ENCODE assay signal across 19 mouse cellular contexts in genomic region chr2:113323016-113323415, GRCm38 (mm10). TPM values are rescaled to one million over a fixed set of nuclear protein-coding genes. Genes with fewer than 3 reads are reported as not detected.
DNase-seq lines count a peak whose midpoint lies in the region; ATAC-seq lines count a peak whose summit lies in the region.
"Had no signal": no experiment of that assay in that cellular context is flagged by ENCODE, and none has a peak within 500 bp of the region (broad histone marks: within the 10 kb centered on the region; RNA-seq: fewer than 3 reads in every experiment).

No protein-coding gene starts in this region.

- no peak for ATAC-seq in CD4-positive, CD25-positive, alpha-beta regulatory T cell, adult 4 months
- no peak for ATAC-seq in forebrain, embryonic 16.5 days

- peak; percentile 4 for DNase-seq in gastrocnemius, adult 18-20 months (ENCODE audit: low spot score)
- no peak for DNase-seq in gastrocnemius, postnatal 36 days
- DNase-seq in 3T3-L1 (ENCODE audit: low read depth, low spot score): peak; percentile 84
- peak; percentile 62 for DNase-seq in adrenal gland, postnatal 14 days
- DNase-seq in cerebellum, adult 9-11 months: peak; percentile 81
- DNase-seq in spleen, postnatal 4 days (ENCODE audit: low spot score in 2 of 2): no peak
- DNase-seq: B cell, adult 2 months; liver; thymus, adult 18-20 months had no signal

- no peak overlapping the region for H3K27ac ChIP-seq in forebrain, embryonic 16.5 days (ENCODE audit: low read length)
- H3K27ac ChIP-seq: forebrain, embryonic 10.5 days; hindbrain, embryonic 14.5 days; kidney, postnatal 0 days; lung, embryonic 15.5 days had no signal

- H3K4me1 ChIP-seq in forebrain, embryonic 16.5 days (replicated peaks; ENCODE audit: control insufficient read depth, insufficient read depth, low read length): peaks cover 7% of the 10 kb centered on the region

- H3K9me3 ChIP-seq in forebrain, embryonic 16.5 days (ENCODE audit: control insufficient read depth, low read length): 0 out of 2 replicates have a peak, but pooled peaks cover 2% of the 10 kb centered on the region
- H3K9me3 ChIP-seq: lung, embryonic 15.5 days had no signal

- no peaks in the 10 kb centered on the region for H3K36me3 ChIP-seq in forebrain, embryonic 16.5 days (ENCODE audit: control insufficient read depth, insufficient read depth)
- H3K36me3 ChIP-seq: forebrain, embryonic 10.5 days; lung, embryonic 15.5 days had no signal

- 18% methylated on average over 7 of the region's 7 CpGs for WGBS in forebrain, embryonic 16.5 days

- no peak overlapping the region for H3K9ac ChIP-seq in forebrain, embryonic 16.5 days (replicated peaks; ENCODE audit: low read depth, low read length)
- H3K9ac ChIP-seq: hindbrain, embryonic 14.5 days; lung, embryonic 15.5 days had no signal

- H3K27me3 ChIP-seq in forebrain, embryonic 16.5 days (replicated peaks; ENCODE audit: control insufficient read depth, insufficient read depth, low read length): peaks cover 4% of the 10 kb centered on the region

- intact Hi-C loops in gastrocnemius, postnatal 36 days (cut with DNase I): no loop called here

- H3K4me3 ChIP-seq in forebrain, embryonic 16.5 days (replicated peaks; ENCODE audit: low read length): no peak overlapping the region
- H3K4me3 ChIP-seq: forebrain, embryonic 10.5 days; lung, embryonic 15.5 days had no signal

- H3K4me2 ChIP-seq in forebrain, embryonic 16.5 days (ENCODE audit: low read length): no peak overlapping the region
- H3K4me2 ChIP-seq: hindbrain, embryonic 14.5 days; lung, embryonic 15.5 days had no signal

RNA-seq across cellular contexts. Expression of gene Fmn1, which starts 4.5 kb away (rescaled TPM):
- 1 to 10 TPM; 4.1 to 5.4 TPM for total RNA-seq in gastrocnemius, adult 18-20 months (2021)
- 1 to 10 TPM; 2.6 to 5.2 TPM for total RNA-seq in gastrocnemius, postnatal 36 days (2021)
- 1.7 and 3.1 TPM in 2 replicates for total RNA-seq in adrenal gland, postnatal 14 days (2021)
- polyA plus RNA-seq in CD4-positive, CD25-positive, alpha-beta regulatory T cell, adult 4 months (2017; shearing (Covaris generic)): 1 to 10 TPM in 1 of 2 experiments, under 1 TPM in 1; 0.13 to 1.1 TPM
- polyA plus RNA-seq in forebrain, embryonic 16.5 days (2015; fragmentation: Nextera tagmentation; extraction: Ambion mirVana): 0.26 and 0.28 TPM in 2 replicates

RNA-seq across cellular contexts. Expression of gene Tmco5b, which starts 37.5 kb away (rescaled TPM):
- total RNA-seq in gastrocnemius, adult 18-20 months (2021): not detected
- not detected for total RNA-seq in gastrocnemius, postnatal 36 days (2021)
- not detected in 2 replicates for total RNA-seq in adrenal gland, postnatal 14 days (2021)
- not detected for polyA plus RNA-seq in CD4-positive, CD25-positive, alpha-beta regulatory T cell, adult 4 months (2017; shearing (Covaris generic))
- not detected in 2 replicates for polyA plus RNA-seq in forebrain, embryonic 16.5 days (2015; fragmentation: Nextera tagmentation; extraction: Ambion mirVana)
- total RNA-seq: layer of hippocampus, postnatal 36 days had no signal
- polyA plus RNA-seq: forebrain, embryonic 10.5 days; gonadal fat pad, adult 2 months; kidney, postnatal 0 days; lung, embryonic 15.5 days; neural tube, embryonic 11.5 days; spleen, adult 2 months had no signal

Comparison
In these comparisons a context has a peak if more than half of its experiments do, and no peak if none do; other contexts are left out.
1. DNase-seq: peak in gastrocnemius, adult 18-20 months (single experiment), 3T3-L1 (single experiment), adrenal gland, postnatal 14 days (single experiment) and cerebellum, adult 9-11 months (single experiment); none in gastrocnemius, postnatal 36 days (0 of 2) and spleen, postnatal 4 days (0 of 2).